Mouse (Mus musculus): ENCODE data around the gene Pde4b. TPM values are rescaled to one million over a fixed set of nuclear protein-coding genes. Genes with fewer than 3 reads are reported as not detected.
A peak's percentile ranks its signal among the peaks of the same experiment; 100 is the strongest.

Gene Pde4b
- total RNA-seq, 2 experiments from 2014 or later: 123 to 127 TPM

DNA sequence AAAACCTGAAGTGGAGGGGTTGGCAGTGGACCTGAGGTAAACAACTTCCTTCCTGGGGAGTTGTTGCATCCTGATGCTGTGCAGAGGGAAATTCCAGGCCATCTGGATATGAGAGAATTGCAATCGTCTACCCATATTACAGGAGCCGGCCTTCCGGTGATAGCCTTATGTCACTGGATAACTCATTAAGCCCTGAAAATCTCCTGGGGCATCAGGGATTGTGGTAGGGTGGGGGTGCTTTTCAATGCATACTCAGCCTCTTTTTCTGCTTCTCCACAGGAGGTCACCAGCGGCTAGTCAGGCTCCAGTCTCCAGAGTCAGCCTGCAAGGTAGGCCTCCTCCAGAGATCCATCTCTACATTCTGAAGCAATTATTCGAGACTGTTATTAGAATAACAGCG is 418.4 kb downstream of the Pde4b start:
- Histone ChIP-seq H3K4me3 (no peak overlapping the region), H3K27ac (no peak overlapping the region)
- intact Hi-C loops (cut with DNase I): no loop called here
- no peak for TF ChIP-seq CTCF (IDR thresholded peaks at IDR 0.05)
- no peak for DNase-seq (ENCODE audit: extremely low spot score in 1 of 2, low spot score in 2 of 2)

DNA sequence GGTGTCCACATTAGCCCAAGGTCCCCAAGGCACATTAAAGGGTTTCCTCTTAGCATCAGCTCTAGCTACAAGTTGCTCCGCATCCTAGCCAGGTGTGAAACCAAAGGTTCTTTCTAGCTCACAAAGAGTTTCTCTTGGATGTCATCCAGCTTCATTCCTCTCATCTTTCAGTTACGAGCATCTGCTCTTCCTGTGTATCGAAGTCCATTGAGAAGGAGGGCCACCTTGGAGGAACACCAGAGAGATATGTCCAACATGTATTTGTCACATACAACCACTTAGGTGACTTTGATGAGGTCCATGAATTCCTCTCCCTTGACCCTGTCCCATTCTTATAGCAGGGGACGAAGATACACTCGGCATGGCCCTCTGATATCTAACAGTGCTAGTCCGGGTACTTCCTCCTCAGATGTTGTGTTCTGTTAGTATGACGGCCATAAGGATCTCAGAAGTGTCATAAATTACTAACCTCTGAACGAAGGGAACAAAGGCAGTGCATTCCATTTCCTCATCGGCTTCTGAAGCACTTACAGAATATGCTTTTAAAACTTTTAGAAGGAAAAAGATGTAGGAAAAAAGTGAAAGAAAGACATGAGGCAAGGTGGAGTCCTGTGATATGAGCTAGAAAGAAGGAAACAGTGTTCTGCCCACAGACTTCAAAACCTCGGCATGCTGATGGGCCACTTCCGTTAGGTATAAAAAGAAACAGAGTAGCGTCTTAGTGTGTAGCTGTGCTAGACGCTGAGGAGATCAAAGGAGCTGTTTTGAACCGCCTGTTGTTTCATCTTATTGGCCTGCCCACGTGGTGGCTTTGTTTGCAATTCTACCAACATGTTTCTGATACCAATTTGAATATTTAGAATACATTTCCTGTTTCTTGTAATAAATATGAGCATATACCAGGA is 419.3 kb downstream of the Pde4b start:
- peak overlapping the region; percentile 10 for H3K27ac ChIP-seq

DNA sequence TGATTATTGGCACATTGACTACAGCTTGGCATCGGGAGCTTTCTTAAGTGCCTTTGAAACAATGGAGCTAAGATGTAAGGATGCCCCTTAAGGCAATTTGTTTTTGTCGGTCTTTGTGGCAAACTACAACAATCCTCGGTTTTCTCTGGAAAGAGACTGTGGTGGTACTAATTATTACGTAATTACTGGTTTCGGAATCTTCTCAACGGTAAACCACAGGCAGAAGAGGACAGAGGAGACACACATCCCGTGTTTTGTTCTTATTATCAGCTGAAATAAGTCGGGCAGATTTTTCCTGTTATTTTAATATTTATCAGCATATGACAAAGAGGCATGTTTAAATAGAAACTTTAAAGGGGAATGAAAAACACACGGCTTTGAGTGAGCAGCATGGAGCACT is 420.0 kb downstream of the Pde4b start:
- H3K4me3 ChIP-seq: no peak overlapping the region
- DNase-seq (ENCODE audit: extremely low spot score in 1 of 2, low spot score in 2 of 2): no peak
- peak overlapping the region; percentile 10 for H3K27ac ChIP-seq
- TF ChIP-seq CTCF (IDR thresholded peaks at IDR 0.05): no peak
- intact Hi-C loops (cut with DNase I): no loop called here

More for the DNA sequence above, 419.3 kb downstream of the Pde4b start:
- TF ChIP-seq CTCF (IDR thresholded peaks at IDR 0.05): no peak
- DNase-seq (ENCODE audit: extremely low spot score in 1 of 2, low spot score in 2 of 2): no peak
- H3K4me3 ChIP-seq: no peak overlapping the region
- intact Hi-C loops (cut with DNase I): no loop called here

DNA sequence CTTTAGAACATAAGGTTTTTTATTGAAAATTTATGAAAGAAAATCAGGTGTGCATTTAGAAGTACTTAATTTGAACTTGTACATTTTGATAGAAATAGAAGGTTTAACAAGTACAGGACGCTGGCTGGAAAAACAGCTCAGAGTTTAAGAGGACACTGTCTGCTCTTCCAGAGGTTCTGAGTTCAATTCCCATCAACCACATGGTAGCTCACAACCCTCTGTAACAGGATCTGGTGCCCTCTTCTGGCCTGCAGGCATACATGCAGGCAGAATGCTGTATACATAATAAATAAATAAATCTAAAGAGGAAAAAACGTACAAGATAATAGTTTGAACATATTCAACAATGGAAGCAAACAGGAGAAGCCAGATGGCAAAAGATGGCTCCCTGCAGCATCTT is 420.4 kb downstream of the Pde4b start:
- intact Hi-C loops (cut with DNase I): no loop called here
- H3K4me3 ChIP-seq: no peak overlapping the region
- peak; percentile 42 for TF ChIP-seq CTCF (IDR thresholded peaks at IDR 0.05)
- peak overlapping the region; percentile 10; the same call in 1 of the 2 replicates for H3K27ac ChIP-seq
- DNase-seq (ENCODE audit: extremely low spot score in 1 of 2, low spot score in 2 of 2): no peak

DNA sequence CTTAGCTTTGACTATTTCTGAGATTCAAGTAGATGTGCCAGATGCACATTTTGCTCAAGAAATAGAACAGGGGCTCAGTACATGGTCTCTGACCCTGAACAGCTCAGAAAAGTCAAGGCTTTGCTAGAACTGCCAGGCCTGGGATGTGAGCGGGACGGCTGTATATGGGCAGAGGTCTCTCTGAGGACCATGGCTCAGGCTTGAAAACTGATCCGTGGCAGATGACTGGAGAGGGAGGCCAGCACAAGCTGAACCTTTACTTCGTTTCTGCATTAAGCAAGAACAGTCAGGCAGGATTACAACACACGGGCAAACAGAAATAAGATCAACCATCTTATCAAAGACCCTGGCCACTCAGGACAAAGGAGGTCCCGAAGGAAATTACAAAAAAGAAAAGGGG is 422.7 kb downstream of the Pde4b start:
- Histone ChIP-seq H3K4me3 (no peak overlapping the region), H3K27ac (peak overlapping the region; percentile 90)
- no peak for TF ChIP-seq CTCF (IDR thresholded peaks at IDR 0.05)
- DNase-seq (ENCODE audit: extremely low spot score in 1 of 2, low spot score in 2 of 2): no peak
- intact Hi-C loops (cut with DNase I): no loop called here

DNA sequence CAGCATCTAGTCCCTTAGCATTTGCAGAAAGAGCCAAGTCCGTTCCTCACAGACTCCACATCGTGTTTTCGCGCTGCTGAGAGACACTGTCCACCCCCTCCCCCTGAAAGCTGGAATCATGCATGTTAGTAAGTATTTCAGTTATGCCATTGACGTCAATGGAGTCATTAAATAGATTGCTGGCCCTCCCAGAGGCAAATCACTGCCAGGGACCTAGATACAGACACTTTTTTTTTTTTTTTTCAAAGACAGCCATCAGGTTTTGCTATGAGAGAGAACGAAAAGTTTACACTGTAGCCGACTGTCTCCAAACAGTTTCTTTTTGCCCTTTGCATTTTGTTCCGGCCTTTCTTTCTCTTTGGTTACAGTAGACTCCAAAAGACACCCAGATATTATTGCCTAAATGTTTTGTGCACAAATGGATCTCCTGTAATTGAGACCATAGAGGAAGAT is 423.6 kb downstream of the Pde4b start:
- intact Hi-C loops (cut with DNase I): loop anchor here (1.0 kb wide), 4 partner anchors 23 to 80 kb away; no protein-coding TSS in a partner anchor
- peak; percentile 54 to 64 for DNase-seq (ENCODE audit: extremely low spot score in 1 of 2, low spot score in 2 of 2)
- H3K27ac ChIP-seq: peak overlapping the region; percentile 90
- peak overlapping the region; percentile 25 for H3K4me3 ChIP-seq
- TF ChIP-seq CTCF (IDR thresholded peaks at IDR 0.05): no peak

DNA sequence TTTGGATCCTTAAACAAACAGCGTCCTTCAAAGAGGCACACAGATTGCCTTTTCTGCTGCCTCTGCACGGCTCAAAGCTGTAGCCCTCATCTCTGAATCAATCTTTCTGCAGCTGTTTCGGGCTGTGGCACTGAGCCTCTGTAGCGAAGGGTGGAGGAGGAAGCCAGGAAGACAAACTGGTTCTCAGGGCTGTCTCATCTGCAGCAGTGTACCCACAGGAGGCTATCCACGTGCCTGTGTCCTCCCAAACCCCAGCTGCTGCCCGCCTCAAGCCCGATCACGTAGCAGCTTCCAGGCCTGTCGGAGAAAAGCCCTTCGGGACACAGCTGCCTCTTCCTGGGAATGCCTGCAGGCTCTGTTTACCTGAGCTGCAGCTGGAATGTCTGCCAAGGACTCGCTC is 424.2 kb downstream of the Pde4b start:
- peak; percentile 36 to 63 for DNase-seq (ENCODE audit: extremely low spot score in 1 of 2, low spot score in 2 of 2)
- intact Hi-C loops (cut with DNase I): loop anchor here (1.0 kb wide), 4 partner anchors 23 to 80 kb away; no protein-coding TSS in a partner anchor
- H3K27ac ChIP-seq: peak overlapping the region; percentile 90

DNA sequence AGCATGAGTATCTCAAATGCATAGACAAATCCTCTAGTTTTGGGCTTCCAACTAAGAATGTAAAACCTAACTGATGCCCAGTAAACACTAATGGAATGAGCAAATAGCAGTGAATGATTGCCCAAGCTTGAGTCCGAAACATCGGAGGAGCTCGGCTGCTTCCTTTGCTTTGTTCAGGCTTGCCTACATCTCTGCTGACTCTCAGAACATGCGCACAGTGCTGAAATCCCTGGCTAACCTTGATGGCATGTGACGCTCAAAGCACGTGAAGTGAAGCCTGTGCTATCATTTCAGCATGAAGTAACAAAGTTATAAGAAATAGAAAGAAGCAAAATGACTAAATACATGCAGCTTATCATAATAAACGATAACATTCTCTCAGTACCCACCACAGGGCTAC is 425.6 kb downstream of the Pde4b start:
- Histone ChIP-seq H3K4me3 (no peak overlapping the region), H3K27ac (no peak overlapping the region)
- DNase-seq (ENCODE audit: extremely low spot score in 1 of 2, low spot score in 2 of 2): no peak
- no peak for TF ChIP-seq CTCF (IDR thresholded peaks at IDR 0.05)
- intact Hi-C loops (cut with DNase I): no loop called here

More for the DNA sequence above, 424.2 kb downstream of the Pde4b start:
- TF ChIP-seq CTCF (IDR thresholded peaks at IDR 0.05): no peak
- peak overlapping the region; percentile 25 for H3K4me3 ChIP-seq

DNA sequence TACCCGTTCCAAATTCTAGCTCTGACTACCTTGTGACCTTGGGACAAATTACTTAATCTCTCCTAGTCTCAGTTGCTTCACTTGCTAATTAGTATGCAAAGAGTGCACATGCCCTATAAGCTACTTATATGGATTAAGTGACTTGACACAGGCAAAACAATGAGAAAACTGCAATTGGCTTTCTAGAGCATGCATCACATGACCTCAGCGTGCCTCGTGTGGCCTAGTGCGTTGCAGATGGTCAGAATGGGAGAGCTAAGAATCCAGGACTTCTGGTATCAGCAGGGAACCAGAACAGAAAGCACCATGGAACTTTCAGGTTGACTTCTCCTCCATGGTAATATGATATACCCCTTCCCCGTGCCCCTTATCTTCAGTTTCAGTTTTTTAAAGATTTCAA is 426.2 kb downstream of the Pde4b start:
- no peak overlapping the region for H3K27ac ChIP-seq
- intact Hi-C loops (cut with DNase I): no loop called here

DNA sequence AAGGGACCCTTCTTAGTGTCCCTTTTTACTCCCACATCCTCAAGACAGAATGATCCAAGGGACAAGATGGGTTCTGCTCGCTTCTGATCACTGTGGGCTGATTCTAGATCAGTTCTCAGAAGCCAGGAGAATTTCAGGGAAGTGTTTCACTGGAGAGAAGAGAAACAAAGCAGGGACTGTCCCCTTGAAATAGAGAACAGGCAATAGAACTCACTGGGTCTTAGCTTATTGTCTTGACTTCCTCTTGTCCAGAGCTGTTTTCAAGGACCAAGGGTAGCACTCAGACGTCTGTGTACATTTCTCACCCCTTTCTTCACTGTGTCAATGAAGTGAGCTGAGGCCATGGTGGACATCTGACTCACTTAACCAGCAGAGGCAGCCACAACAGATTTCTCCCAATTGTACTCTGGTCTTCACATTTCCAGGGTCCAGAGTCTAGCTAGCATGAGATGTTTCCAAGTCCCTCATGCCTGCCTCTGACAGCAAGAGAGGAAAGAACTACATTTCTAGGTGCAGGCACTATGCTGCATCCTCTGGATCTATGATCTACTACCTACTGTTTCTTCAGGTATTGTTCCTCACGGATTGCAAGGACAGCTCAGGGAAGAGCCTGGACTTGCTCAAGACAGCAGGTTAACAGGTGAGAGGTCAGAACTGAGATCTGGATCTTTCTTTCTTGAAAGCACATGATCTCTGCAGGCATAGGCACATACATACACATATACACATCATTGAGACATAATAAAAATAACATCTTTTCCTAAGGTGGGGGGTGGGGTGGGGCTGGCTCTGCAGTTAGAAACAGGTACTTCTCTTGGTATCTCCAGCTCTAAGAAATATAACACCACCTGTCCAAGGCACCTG is 427.9 kb downstream of the Pde4b start:
- DNase-seq (ENCODE audit: extremely low spot score in 1 of 2, low spot score in 2 of 2): no peak
- intact Hi-C loops (cut with DNase I): no loop called here
- no peak overlapping the region for H3K4me3 ChIP-seq
- H3K27ac ChIP-seq: no peak overlapping the region
- no peak for TF ChIP-seq CTCF (IDR thresholded peaks at IDR 0.05)

More for the DNA sequence above, 426.2 kb downstream of the Pde4b start:
- H3K4me3 ChIP-seq: no peak overlapping the region
- no peak for DNase-seq (ENCODE audit: extremely low spot score in 1 of 2, low spot score in 2 of 2)
- TF ChIP-seq CTCF (IDR thresholded peaks at IDR 0.05): no peak

DNA sequence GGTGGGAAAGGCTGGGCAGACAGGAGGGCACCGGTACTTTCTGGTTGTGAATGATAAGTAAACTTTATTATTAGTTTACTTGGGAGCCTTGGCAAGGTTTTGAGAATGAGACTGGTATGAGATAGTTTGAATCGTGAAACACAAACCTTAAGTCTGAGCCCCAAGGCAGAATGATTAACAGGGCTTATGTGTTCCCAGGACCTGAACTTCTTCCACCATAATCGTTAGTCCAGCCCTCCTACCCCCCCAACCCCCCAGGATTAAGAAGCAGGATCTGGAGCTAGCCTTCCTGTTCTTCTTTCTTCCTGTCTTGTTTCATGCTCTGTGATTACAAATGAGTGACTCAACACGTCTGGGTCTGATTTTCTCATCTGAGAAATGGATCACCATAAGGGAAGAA is 429.1 kb downstream of the Pde4b start:
- H3K27ac ChIP-seq: no peak overlapping the region
- H3K4me3 ChIP-seq: no peak overlapping the region
- intact Hi-C loops (cut with DNase I): no loop called here
- no peak for TF ChIP-seq CTCF (IDR thresholded peaks at IDR 0.05)
- DNase-seq (ENCODE audit: extremely low spot score in 1 of 2, low spot score in 2 of 2): no peak
